Mouse (Mus musculus) gastrocnemius, postnatal 36 days (tissue): ENCODE measurements at regions not wholly inside any gene's neighbourhood (a gene's known extent, or its start where the extent isn't known, plus 50 kb on each side); places are given as distances from the start of the nearest gene placed in this dataset.
"Not testable (repeated sequence)": the region's sequence is repeated elsewhere in the genome, so short reads cannot be mapped to it uniquely, and the experiment has no call there.

Experiments used
- DNase-seq, 2 experiments: peaks; one replicate each; pipeline ENCODE4 v3.0.0; 2022
- intact Hi-C: fragments of 180-260 bp; cut with DNase I; formaldehyde crosslinking; loops from one replicate; pipeline ENCODE4 v1.15.1; 2025

- intact Hi-C loops = no loop called here
- no peak for DNase-seq
Observed at GRCm38 (mm10) chr15:96831256-96831655, 131.7 kb upstream of the Slc38a2 start.

GRCm38 (mm10) chr15:96830578-96830977 is 131.0 kb upstream of the Slc38a2 start:
- no peak for DNase-seq
- intact Hi-C loops = no loop called here

- intact Hi-C loops = no loop called here
- peak in 1 of 2 experiments; percentile 32 for DNase-seq
Observed at GRCm38 (mm10) chr15:96829941-96830340, 130.4 kb upstream of the Slc38a2 start.

GRCm38 (mm10) chr15:96828681-96829080 is 129.2 kb upstream of the Slc38a2 start:
- intact Hi-C loops = no loop called here
- DNase-seq = no peak

- DNase-seq = no peak
- intact Hi-C loops = no loop called here
Observed at GRCm38 (mm10) chr15:96827931-96828330, 128.4 kb upstream of the Slc38a2 start.

GRCm38 (mm10) chr15:96818435-96818834 is 118.9 kb upstream of the Slc38a2 start:
- intact Hi-C loops = no loop called here

GRCm38 (mm10) chr15:96817626-96818025 is 118.1 kb upstream of the Slc38a2 start:
- DNase-seq = no peak
- intact Hi-C loops = no loop called here

More at GRCm38 (mm10) chr15:96818435-96818834, 118.9 kb upstream of the Slc38a2 start:
- DNase-seq = no peak

- intact Hi-C loops = no loop called here
- DNase-seq = no peak
Observed at GRCm38 (mm10) chr15:96816997-96817570, 117.6 kb upstream of the Slc38a2 start.

- no peak for DNase-seq
- intact Hi-C loops = no loop called here
Observed at GRCm38 (mm10) chr15:96813472-96813871, 113.9 kb upstream of the Slc38a2 start.

- DNase-seq = no peak
- intact Hi-C loops = no loop called here
Observed at GRCm38 (mm10) chr15:96802729-96803053, 103.2 kb upstream of the Slc38a2 start.

- intact Hi-C loops = no loop called here
- no peak for DNase-seq
Observed at GRCm38 (mm10) chr15:96802034-96802728, 102.7 kb upstream of the Slc38a2 start.

GRCm38 (mm10) chr15:96799228-96799627 is 99.7 kb upstream of the Slc38a2 start:
- intact Hi-C loops = no loop called here
- DNase-seq = no peak

- intact Hi-C loops = no loop called here
- no peak for DNase-seq
Observed at GRCm38 (mm10) chr15:96797615-96798270, 98.2 kb upstream of the Slc38a2 start.

GRCm38 (mm10) chr15:96794177-96794719 is 94.7 kb upstream of the Slc38a2 start:
- intact Hi-C loops = no loop called here
- no peak for DNase-seq

- intact Hi-C loops = no loop called here
- no peak for DNase-seq
Observed at GRCm38 (mm10) chr15:96793251-96793650, 93.7 kb upstream of the Slc38a2 start.

GRCm38 (mm10) chr15:96791306-96791705 is 91.8 kb upstream of the Slc38a2 start:
- no peak for DNase-seq
- intact Hi-C loops = no loop called here

- DNase-seq, intact Hi-C loops: not testable (repeated sequence)
Observed at GRCm38 (mm10) chr15:96787921-96788320, 88.4 kb upstream of the Slc38a2 start.

GRCm38 (mm10) chr15:96784578-96784977 is 85.0 kb upstream of the Slc38a2 start:
- intact Hi-C loops = no loop called here
- no peak for DNase-seq

- no peak for DNase-seq
- intact Hi-C loops = no loop called here
Observed at GRCm38 (mm10) chr15:96781560-96781959, 82.0 kb upstream of the Slc38a2 start.

- DNase-seq = no peak
- intact Hi-C loops = no loop called here
Observed at GRCm38 (mm10) chr15:96780606-96781005, 81.1 kb upstream of the Slc38a2 start.

- DNase-seq = no peak
- intact Hi-C loops = loop anchor here (5.0 kb wide), 1 partner anchor 138 kb away; no protein-coding TSS in a partner anchor
Observed at GRCm38 (mm10) chr15:96779358-96779757, 79.8 kb upstream of the Slc38a2 start.
